Mouse (Mus musculus) right cerebral cortex, adult 2 months (tissue): ENCODE data around the gene Grk2.

ENCODE experiments used
- DNase-seq, 2 experiments: peaks; one replicate each; pipeline ENCODE4 v3.0.0; 2021 to 2022; ENCODE audit warnings: low spot score in 2 of 2

The Grk2 gene

GRCm38 (mm10) chr19:4303640-4303995, 2.4 kb downstream of the Grk2 start:
- no peak for DNase-seq

- peak in 1 of 2 experiments; percentile 49 for DNase-seq
Observed at GRCm38 (mm10) chr19:4302936-4303639, 2.9 kb downstream of the Grk2 start.

GRCm38 (mm10) chr19:4301735-4302651, 4.0 kb downstream of the Grk2 start:
- DNase-seq = peak; percentile 63 to 65

GRCm38 (mm10) chr19:4300852-4301734, 4.9 kb downstream of the Grk2 start:
- DNase-seq = no peak

GRCm38 (mm10) chr19:4300271-4300704, 5.7 kb downstream of the Grk2 start:
- no peak for DNase-seq

DNA sequence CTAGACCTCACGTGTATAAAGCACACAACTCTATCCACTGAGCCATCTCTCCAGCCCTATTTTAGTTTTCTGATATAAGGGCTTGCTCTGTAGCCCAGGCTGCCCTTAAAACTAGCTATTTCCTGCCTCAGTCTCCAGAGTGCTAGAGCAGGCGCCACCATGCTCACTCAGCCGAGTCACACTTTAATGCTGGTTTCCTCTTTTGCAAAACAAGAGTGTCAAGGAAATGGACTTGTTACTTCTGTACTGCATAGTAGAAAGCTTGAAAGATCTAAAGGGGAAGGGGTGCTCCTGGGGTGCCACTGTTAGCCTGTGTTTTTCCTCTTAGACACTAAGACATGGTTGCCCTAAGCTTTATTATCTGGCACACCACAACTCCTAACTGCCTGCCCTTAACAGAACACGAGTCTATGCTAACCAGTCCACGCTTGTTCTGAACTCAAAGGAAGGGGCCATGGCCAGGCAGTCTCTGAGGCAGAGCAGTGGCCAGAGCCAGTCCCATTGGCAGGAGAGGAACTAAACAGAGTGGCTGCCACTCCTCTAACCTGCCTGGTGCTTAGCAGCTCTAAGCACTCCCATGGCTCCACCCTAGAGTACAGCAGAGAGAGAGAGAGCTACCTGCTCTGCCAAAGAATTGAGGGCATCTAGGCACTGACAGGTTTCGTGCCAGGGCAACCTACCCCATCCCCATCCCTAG, 6.3 kb downstream of the Grk2 start:
- DNase-seq = no peak

GRCm38 (mm10) chr19:4299126-4299525, 6.9 kb downstream of the Grk2 start:
- DNase-seq = no peak

DNA sequence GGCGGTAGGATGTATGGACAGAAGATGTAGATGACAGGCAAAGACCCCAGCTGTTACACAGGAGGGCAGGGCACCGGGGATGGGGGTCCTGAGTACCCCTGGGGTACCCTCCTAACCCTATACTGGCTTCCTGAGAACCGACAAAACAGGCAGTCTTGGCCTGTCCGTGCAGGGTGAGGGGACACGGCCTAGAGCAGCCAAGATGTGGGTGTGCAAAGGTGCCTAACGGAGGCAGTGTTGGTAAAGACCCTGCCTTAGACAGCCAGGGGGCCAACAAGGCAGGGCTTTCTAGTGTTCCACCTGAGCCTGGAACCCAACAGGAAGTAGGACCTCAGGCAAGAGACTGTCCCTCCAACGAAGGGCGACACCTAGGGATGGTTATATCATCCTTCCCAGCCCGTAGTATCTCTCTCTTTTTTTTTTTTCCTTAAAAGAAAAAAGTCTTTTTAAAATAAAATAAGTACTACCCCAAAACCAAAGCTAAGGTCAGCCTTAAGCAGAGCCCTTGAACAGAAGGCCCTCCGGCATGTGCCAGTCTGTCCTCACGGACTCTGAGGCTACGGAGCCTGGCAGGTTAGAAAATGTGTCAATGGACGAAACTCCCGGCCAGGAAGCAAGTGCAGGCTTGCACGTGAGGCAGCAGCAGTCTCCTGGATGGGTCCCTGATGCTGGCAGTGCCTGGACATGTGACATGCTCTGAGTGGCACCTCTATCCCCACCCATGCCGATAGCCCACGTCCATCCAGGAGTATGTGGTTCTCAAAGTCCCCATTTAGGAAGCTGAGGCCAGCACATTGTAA, 7.5 kb downstream of the Grk2 start:
- DNase-seq = no peak

DNA sequence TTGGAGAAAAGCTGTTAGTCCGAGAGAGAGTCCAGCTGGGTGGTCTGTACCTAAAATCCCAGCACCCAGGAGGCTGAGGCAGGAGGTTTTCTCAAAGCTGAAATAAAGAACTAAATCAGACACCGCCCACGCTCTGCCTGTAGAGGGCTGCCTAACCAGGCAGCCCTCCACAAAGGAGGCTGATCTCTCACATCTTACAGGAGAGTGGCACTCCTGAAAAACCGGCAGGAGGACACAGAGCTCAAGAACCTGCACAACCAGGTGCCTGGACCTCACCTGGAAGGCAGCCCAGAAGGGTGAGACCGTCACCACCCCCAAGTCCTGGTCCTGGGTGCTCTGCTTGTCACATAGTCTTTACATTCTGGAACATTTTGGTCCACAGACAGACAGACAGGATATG, 8.2 kb downstream of the Grk2 start:
- no peak for DNase-seq

GRCm38 (mm10) chr19:4296611-4297010, 9.4 kb downstream of the Grk2 start:
- no peak for DNase-seq

GRCm38 (mm10) chr19:4295391-4295790, 10.6 kb downstream of the Grk2 start:
- DNase-seq = no peak

DNA sequence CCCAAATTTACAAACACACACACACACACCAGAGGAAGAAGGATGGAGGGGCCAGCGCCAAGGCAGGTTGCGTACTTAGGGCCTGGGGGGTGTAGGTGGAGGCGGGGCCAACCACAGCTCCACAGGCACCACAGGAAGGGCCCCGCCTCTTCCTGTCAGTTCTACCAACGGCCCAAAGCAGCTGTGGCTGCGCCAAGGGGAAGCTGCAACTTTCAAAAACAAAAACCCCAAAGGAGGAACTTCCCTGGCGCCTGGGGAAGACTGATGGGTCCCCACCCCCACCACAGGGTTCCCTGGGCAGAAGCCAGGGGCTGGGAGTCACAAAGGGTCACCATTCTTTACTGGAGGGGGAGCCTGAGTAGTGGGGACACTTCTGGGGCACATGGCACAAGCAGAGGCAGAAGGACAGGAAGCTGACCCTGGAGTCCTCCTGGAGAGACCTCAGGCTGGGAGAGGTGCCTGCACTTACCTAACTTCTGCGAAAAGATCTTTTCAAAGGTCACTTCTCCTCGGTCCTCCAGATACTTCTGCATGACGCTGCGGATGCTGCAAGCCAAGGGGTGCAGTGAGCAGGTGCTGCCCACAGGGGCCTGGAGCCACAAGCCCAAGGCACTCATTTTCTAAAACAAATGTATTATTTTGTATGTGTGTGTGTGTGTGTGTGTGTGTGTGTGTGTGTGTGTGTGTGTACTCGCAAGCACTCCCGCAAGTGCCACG, 11.5 kb downstream of the Grk2 start:
- no peak for DNase-seq

DNA sequence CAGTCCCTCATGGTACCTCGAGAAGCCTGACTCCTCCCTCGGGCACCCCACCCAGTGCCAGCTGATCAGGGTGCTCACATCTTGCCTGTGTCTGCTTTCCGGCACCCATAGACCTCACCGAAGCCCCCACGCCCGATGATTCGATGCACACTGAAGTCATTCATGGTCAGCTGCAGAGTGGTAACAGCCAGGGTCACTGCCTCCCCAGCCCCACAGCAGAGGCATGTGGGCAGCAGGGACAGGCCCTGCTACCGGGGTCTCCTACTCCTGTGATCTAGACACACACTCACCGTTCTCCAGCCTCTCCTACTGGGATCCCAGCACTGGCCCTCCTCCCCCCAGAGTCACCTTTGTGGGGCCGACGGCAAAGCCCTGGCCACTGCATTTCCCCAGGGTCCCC, 14.9 kb downstream of the Grk2 start:
- DNase-seq = no peak

GRCm38 (mm10) chr19:4290749-4291148, 15.3 kb downstream of the Grk2 start:
- DNase-seq = no peak

- peak in 1 of 2 experiments; percentile 35 for DNase-seq
Observed at GRCm38 (mm10) chr19:4283653-4284052, 22.4 kb downstream of the Grk2 start.

DNA sequence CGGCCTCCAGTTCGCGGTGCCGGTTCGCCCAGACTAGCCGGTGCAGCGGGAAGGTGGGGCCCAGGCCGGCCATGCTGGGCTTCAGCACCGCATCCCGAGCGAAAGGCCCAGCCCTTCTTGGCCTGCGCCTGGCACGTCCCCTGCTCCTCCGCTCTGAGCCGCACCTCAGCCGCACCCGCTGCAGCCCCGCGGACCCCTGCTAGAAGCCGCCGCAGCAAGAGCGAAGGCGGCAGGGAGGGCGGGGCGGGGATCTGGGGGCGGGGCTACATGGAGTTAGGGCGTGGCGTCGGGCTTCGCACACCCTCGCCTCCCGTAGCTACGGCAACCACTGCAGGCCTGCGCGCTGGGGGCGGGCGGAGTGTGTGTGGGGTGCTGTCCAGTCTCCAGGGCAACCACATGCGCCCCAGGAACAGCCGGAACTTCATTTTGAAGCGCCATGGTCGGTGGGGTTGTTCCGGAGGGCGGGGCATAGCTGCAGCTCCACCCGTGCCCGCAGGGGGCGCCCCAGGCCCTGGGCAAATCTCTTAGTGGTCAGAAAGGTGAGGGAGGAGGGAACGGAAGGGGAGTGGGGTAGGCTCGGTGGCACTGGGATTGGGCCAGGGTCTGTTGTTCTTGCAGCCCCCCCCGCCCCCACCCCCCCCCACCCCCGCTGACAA, 23.0 kb downstream of the Grk2 start, which contains the start of gene Ankrd13d:
TSS of gene Ankrd13d (minus strand) at position 240 of the 656 bp plus-strand sequence.
- DNase-seq = peak; percentile 92 to 94

- no peak for DNase-seq
Observed at GRCm38 (mm10) chr19:4280425-4280824, 25.6 kb downstream of the Grk2 start.

- DNase-seq = no peak
Observed at GRCm38 (mm10) chr19:4279487-4279886, 26.5 kb downstream of the Grk2 start.

GRCm38 (mm10) chr19:4270972-4271371, 35.0 kb downstream of the Grk2 start:
- DNase-seq = no peak
